Mouse (Mus musculus) bone marrow macrophage, adult 2 months (primary cell): ENCODE measurements at regions not wholly inside any gene's neighbourhood (a gene's known extent, or its start where the extent isn't known, plus 50 kb on each side); places are given as distances from the start of the nearest gene placed in this dataset.

Experiments
- H3K27ac ChIP-seq: 2 replicates; pipeline ENCODE4 v1.5.1; 2012; ENCODE audit warnings: low read depth, low read length; ENCODE audit not compliant: insufficient read depth
- H3K4me1 ChIP-seq: 2 replicates; pipeline ENCODE4 v1.6.1; 2012; ENCODE audit warnings: low read length; ENCODE audit not compliant: control insufficient read depth, insufficient read depth
- H3K4me3 ChIP-seq: 2 replicates; pipeline ENCODE4 v1.5.1; 2012; ENCODE audit warnings: mild to moderate bottlenecking, low read length, moderate library complexity; ENCODE audit not compliant: insufficient read depth
- CTCF ChIP-seq: IDR thresholded peaks from 2 replicates; pipeline ENCODE4 v1.5.1; 2012; ENCODE audit warnings: low read depth, mild to moderate bottlenecking, low read length, moderate library complexity
- POLR2A ChIP-seq: IDR thresholded peaks from 2 replicates; pipeline ENCODE4 v1.6.1; 2012; ENCODE audit warnings: mild to moderate bottlenecking, low read depth, low read length, borderline replicate concordance

DNA sequence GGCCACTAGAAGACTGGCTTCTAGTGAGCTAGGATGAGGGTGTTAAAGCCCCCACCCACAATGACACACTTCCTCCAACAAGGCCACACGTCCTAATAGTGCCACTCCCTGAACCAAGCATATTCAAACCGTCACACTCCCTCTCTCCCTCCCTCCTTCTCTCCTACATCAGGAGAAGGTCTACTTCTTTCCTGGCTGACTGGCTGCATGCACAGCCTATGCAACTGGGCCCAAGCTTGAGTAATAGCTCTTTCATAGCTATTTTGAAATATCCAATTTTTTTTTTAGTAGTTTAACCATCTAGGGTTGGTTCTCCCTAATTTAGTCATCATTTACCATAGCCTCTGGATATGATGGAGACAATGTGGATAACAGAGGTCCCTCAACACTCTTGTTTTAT, 56.6 kb upstream of the Jak1 start:
- H3K4me1 ChIP-seq, result peaks cover 9% of the 10 kb centered on the region
- TF ChIP-seq CTCF (no peak), POLR2A (no peak)
- no peak overlapping the region for H3K4me3 ChIP-seq
- no peak overlapping the region for H3K27ac ChIP-seq

DNA sequence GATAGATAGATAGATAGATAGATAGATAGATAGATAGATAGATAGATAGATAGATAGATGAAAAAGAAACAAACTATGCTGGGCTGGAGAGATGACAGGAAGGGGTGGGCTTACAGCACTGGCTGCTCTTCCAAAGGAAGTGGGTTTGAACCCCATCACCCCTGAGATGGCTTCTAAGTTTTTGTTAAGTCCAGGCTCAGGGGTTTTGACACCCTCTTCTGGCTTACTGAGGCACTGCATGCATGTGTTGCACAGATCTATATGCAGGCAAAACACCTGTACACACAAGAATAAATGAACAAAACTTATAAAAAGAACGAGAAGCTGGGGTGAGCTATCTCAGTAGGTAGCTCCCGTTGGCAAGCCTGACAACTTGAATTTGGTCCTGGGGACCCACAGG, 55.5 kb upstream of the Jak1 start:
- TF ChIP-seq CTCF (no peak; the same call in 1 of the 2 replicates), POLR2A (no peak)
- Histone ChIP-seq H3K27ac (no peak overlapping the region), H3K4me3 (no peak overlapping the region), H3K4me1 (peaks cover 6% of the 10 kb centered on the region)

GRCm38 (mm10) chr4:101319681-101320220, 54.7 kb upstream of the Jak1 start:
- Histone ChIP-seq H3K4me1 (peaks cover under 1% of the 10 kb centered on the region; the same call in 1 of the 2 replicates), H3K27ac (no peak overlapping the region), H3K4me3 (no peak overlapping the region)
- TF ChIP-seq CTCF (no peak), POLR2A (no peak)

DNA sequence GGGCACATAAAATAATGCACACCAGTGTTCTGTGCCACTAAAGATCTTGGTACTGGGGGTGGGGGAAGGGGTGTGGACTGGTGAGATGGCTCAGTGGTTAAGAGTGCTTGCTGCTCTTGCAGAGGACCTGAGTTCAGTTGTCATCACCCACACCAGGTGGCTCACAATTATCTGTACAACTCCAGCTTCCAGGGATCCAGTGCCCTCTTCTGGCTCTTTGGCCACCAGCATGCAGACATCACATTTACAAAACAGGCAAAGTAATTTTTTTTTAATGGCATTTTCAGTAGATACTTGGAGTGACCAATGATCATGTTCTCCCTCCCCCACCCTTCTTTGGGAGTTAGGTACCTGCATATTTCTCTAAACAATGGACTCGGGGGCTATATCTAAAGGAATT, 53.8 kb upstream of the Jak1 start:
- no peak overlapping the region for H3K27ac ChIP-seq
- H3K4me1 ChIP-seq, result no peaks in the 10 kb centered on the region
- no peak overlapping the region for H3K4me3 ChIP-seq
- TF ChIP-seq CTCF (no peak), POLR2A (no peak)

GRCm38 (mm10) chr4:101316061-101316460, 51.0 kb upstream of the Jak1 start:
- no peak for TF ChIP-seq CTCF
- Histone ChIP-seq H3K4me1 (peaks cover 2% of the 10 kb centered on the region; the same call in 1 of the 2 replicates), H3K27ac (no peak overlapping the region), H3K4me3 (no peak overlapping the region)
